Mouse (Mus musculus): Measurements from ENCODE around the gene Rreb1. TPM values are rescaled to one million over a fixed set of nuclear protein-coding genes. Genes with fewer than 3 reads are reported as not detected.

Gene Rreb1
- polyA plus RNA-seq, 1 experiment from 2014 or later: 3.0 TPM

- no peak for ATAC-seq (ENCODE audit: low read depth)
- Histone ChIP-seq H3K4me3 (ENCODE audit: low read depth, low read length) (no peak overlapping the region), H3K36me3 (ENCODE audit: control insufficient read depth, insufficient read depth, low read length) (no peaks in the 10 kb centered on the region), H3K9ac (replicated peaks; ENCODE audit: low read depth, low read length) (no peak overlapping the region), H3K27me3 (ENCODE audit: control insufficient read depth, insufficient read depth, low read length) (no peaks in the 10 kb centered on the region), H3K4me2 (ENCODE audit: low read depth, low read length) (no peak overlapping the region), H3K9me3 (ENCODE audit: control insufficient read depth, low read length) (no peaks in the 10 kb centered on the region), H3K4me1 (ENCODE audit: control insufficient read depth, insufficient read depth, low read length) (no peaks in the 10 kb centered on the region), H3K27ac (ENCODE audit: low read depth, low read length) (no peak overlapping the region)
- WGBS: 74% methylated on average over 15 of the region's 15 CpGs
Measured at GRCm38 (mm10) chr13:37966256-37967051, 188.3 kb downstream of the Rreb1 start.

GRCm38 (mm10) chr13:37967052-37967437, 188.8 kb downstream of the Rreb1 start:
- Histone ChIP-seq H3K9me3 (ENCODE audit: control insufficient read depth, low read length) (no peaks in the 10 kb centered on the region), H3K27me3 (ENCODE audit: control insufficient read depth, insufficient read depth, low read length) (no peaks in the 10 kb centered on the region), H3K9ac (replicated peaks; ENCODE audit: low read depth, low read length) (no peak overlapping the region), H3K36me3 (ENCODE audit: control insufficient read depth, insufficient read depth, low read length) (no peaks in the 10 kb centered on the region), H3K4me3 (ENCODE audit: low read depth, low read length) (no peak overlapping the region), H3K4me1 (ENCODE audit: control insufficient read depth, insufficient read depth, low read length) (no peaks in the 10 kb centered on the region), H3K4me2 (ENCODE audit: low read depth, low read length) (no peak overlapping the region), H3K27ac (ENCODE audit: low read depth, low read length) (no peak overlapping the region)
- ATAC-seq (ENCODE audit: low read depth): no peak
- WGBS: 43% methylated on average over 12 of the region's 12 CpGs

GRCm38 (mm10) chr13:37967565-37967964, 189.4 kb downstream of the Rreb1 start:
- H3K4me1 ChIP-seq (ENCODE audit: control insufficient read depth, insufficient read depth, low read length): no peaks in the 10 kb centered on the region
- no peaks in the 10 kb centered on the region for H3K27me3 ChIP-seq (ENCODE audit: control insufficient read depth, insufficient read depth, low read length)
- H3K4me3 ChIP-seq (ENCODE audit: low read depth, low read length): no peak overlapping the region
- no peaks in the 10 kb centered on the region for H3K9me3 ChIP-seq (ENCODE audit: control insufficient read depth, low read length)
- no peak overlapping the region for H3K27ac ChIP-seq (ENCODE audit: low read depth, low read length)
- no peak overlapping the region for H3K4me2 ChIP-seq (ENCODE audit: low read depth, low read length)
- H3K36me3 ChIP-seq (ENCODE audit: control insufficient read depth, insufficient read depth, low read length): no peaks in the 10 kb centered on the region
- 66% methylated on average over 10 of the region's 10 CpGs for WGBS
- no peak for ATAC-seq (ENCODE audit: low read depth)
- H3K9ac ChIP-seq (replicated peaks; ENCODE audit: low read depth, low read length): no peak overlapping the region

- Histone ChIP-seq H3K4me3 (ENCODE audit: low read depth, low read length) (no peak overlapping the region), H3K9ac (replicated peaks; ENCODE audit: low read depth, low read length) (no peak overlapping the region), H3K27ac (ENCODE audit: low read depth, low read length) (no peak overlapping the region), H3K27me3 (ENCODE audit: control insufficient read depth, insufficient read depth, low read length) (no peaks in the 10 kb centered on the region), H3K9me3 (ENCODE audit: control insufficient read depth, low read length) (no peaks in the 10 kb centered on the region), H3K36me3 (ENCODE audit: control insufficient read depth, insufficient read depth, low read length) (no peaks in the 10 kb centered on the region), H3K4me2 (ENCODE audit: low read depth, low read length) (0 out of 2 replicates have a peak overlapping the region, but pooled peaks have one; percentile 15), H3K4me1 (ENCODE audit: control insufficient read depth, insufficient read depth, low read length) (no peaks in the 10 kb centered on the region)
- ATAC-seq (ENCODE audit: low read depth): peak; percentile 33; the same call in 1 of the 2 replicates
- 6% methylated on average over 14 of the region's 14 CpGs for WGBS
Measured at GRCm38 (mm10) chr13:37969337-37969736, 191.1 kb downstream of the Rreb1 start.

GRCm38 (mm10) chr13:37969988-37970387, 191.8 kb downstream of the Rreb1 start:
- Histone ChIP-seq H3K4me3 (ENCODE audit: low read depth, low read length) (no peak overlapping the region), H3K27me3 (ENCODE audit: control insufficient read depth, insufficient read depth, low read length) (no peaks in the 10 kb centered on the region), H3K36me3 (ENCODE audit: control insufficient read depth, insufficient read depth, low read length) (no peaks in the 10 kb centered on the region), H3K9me3 (ENCODE audit: control insufficient read depth, low read length) (no peaks in the 10 kb centered on the region), H3K4me2 (ENCODE audit: low read depth, low read length) (no peak overlapping the region), H3K4me1 (ENCODE audit: control insufficient read depth, insufficient read depth, low read length) (no peaks in the 10 kb centered on the region), H3K9ac (replicated peaks; ENCODE audit: low read depth, low read length) (no peak overlapping the region), H3K27ac (ENCODE audit: low read depth, low read length) (no peak overlapping the region)
- ATAC-seq (ENCODE audit: low read depth): no peak
- 69% methylated on average over 8 of the region's 8 CpGs for WGBS

GRCm38 (mm10) chr13:37970887-37971530, 192.8 kb downstream of the Rreb1 start:
- Histone ChIP-seq H3K9me3 (ENCODE audit: control insufficient read depth, low read length) (no peaks in the 10 kb centered on the region), H3K4me2 (ENCODE audit: low read depth, low read length) (no peak overlapping the region), H3K27me3 (ENCODE audit: control insufficient read depth, insufficient read depth, low read length) (no peaks in the 10 kb centered on the region), H3K36me3 (ENCODE audit: control insufficient read depth, insufficient read depth, low read length) (no peaks in the 10 kb centered on the region), H3K4me1 (ENCODE audit: control insufficient read depth, insufficient read depth, low read length) (no peaks in the 10 kb centered on the region), H3K9ac (replicated peaks; ENCODE audit: low read depth, low read length) (no peak overlapping the region), H3K27ac (ENCODE audit: low read depth, low read length) (no peak overlapping the region), H3K4me3 (ENCODE audit: low read depth, low read length) (no peak overlapping the region)
- 86% methylated on average over 11 of the region's 11 CpGs for WGBS
- no peak for ATAC-seq (ENCODE audit: low read depth)

- no peak overlapping the region for H3K27ac ChIP-seq (ENCODE audit: low read depth, low read length)
- no peaks in the 10 kb centered on the region for H3K9me3 ChIP-seq (ENCODE audit: control insufficient read depth, low read length)
- 0 out of 2 replicates have a peak, but pooled peaks cover 5% of the 10 kb centered on the region for H3K36me3 ChIP-seq (ENCODE audit: control insufficient read depth, insufficient read depth, low read length)
- no peak overlapping the region for H3K4me2 ChIP-seq (ENCODE audit: low read depth, low read length)
- no peaks in the 10 kb centered on the region for H3K4me1 ChIP-seq (ENCODE audit: control insufficient read depth, insufficient read depth, low read length)
- WGBS: 93% methylated on average over 6 of the region's 6 CpGs
- H3K4me3 ChIP-seq (ENCODE audit: low read depth, low read length): no peak overlapping the region
- H3K27me3 ChIP-seq (ENCODE audit: control insufficient read depth, insufficient read depth, low read length): no peaks in the 10 kb centered on the region
- no peak overlapping the region for H3K9ac ChIP-seq (replicated peaks; ENCODE audit: low read depth, low read length)
- ATAC-seq (ENCODE audit: low read depth): no peak
Measured at GRCm38 (mm10) chr13:37974036-37974435, 195.8 kb downstream of the Rreb1 start.

- Histone ChIP-seq H3K4me3 (ENCODE audit: low read depth, low read length) (no peak overlapping the region), H3K27me3 (ENCODE audit: control insufficient read depth, insufficient read depth, low read length) (no peaks in the 10 kb centered on the region), H3K4me1 (ENCODE audit: control insufficient read depth, insufficient read depth, low read length) (no peaks in the 10 kb centered on the region), H3K36me3 (ENCODE audit: control insufficient read depth, insufficient read depth, low read length) (peaks cover 11% of the 10 kb centered on the region; the same call in 1 of the 2 replicates), H3K9me3 (ENCODE audit: control insufficient read depth, low read length) (no peaks in the 10 kb centered on the region), H3K4me2 (ENCODE audit: low read depth, low read length) (no peak overlapping the region), H3K9ac (replicated peaks; ENCODE audit: low read depth, low read length) (no peak overlapping the region), H3K27ac (ENCODE audit: low read depth, low read length) (no peak overlapping the region)
- ATAC-seq (ENCODE audit: low read depth): no peak
- 90% methylated on average over 5 of the region's 5 CpGs for WGBS
Measured at GRCm38 (mm10) chr13:37974731-37975130, 196.5 kb downstream of the Rreb1 start.

- Histone ChIP-seq H3K4me3 (ENCODE audit: low read depth, low read length) (no peak overlapping the region), H3K27ac (ENCODE audit: low read depth, low read length) (no peak overlapping the region), H3K4me2 (ENCODE audit: low read depth, low read length) (no peak overlapping the region), H3K9ac (replicated peaks; ENCODE audit: low read depth, low read length) (no peak overlapping the region), H3K4me1 (ENCODE audit: control insufficient read depth, insufficient read depth, low read length) (no peaks in the 10 kb centered on the region), H3K9me3 (ENCODE audit: control insufficient read depth, low read length) (no peaks in the 10 kb centered on the region), H3K36me3 (ENCODE audit: control insufficient read depth, insufficient read depth, low read length) (peaks cover 42% of the 10 kb centered on the region), H3K27me3 (ENCODE audit: control insufficient read depth, insufficient read depth, low read length) (no peaks in the 10 kb centered on the region)
- WGBS: 87% methylated on average over 12 of the region's 12 CpGs
- no peak for ATAC-seq (ENCODE audit: low read depth)
Measured at GRCm38 (mm10) chr13:37979506-37979905, 201.3 kb downstream of the Rreb1 start.
